Mouse (Mus musculus) spleen, adult 12 weeks (tissue): ENCODE measurements around the gene Enpp1.
A peak's percentile ranks its signal among the peaks of the same experiment; 100 is the strongest.

Source experiments
- DNase-seq: peaks from one replicate; pipeline ENCODE4 v3.0.0; 2022; ENCODE audit warnings: low spot score

Enpp1 gene

GRCm38 (mm10) chr10:24596003-24596868 lies 115.7 kb downstream of the Enpp1 start:
- DNase-seq, result no peak

DNA sequence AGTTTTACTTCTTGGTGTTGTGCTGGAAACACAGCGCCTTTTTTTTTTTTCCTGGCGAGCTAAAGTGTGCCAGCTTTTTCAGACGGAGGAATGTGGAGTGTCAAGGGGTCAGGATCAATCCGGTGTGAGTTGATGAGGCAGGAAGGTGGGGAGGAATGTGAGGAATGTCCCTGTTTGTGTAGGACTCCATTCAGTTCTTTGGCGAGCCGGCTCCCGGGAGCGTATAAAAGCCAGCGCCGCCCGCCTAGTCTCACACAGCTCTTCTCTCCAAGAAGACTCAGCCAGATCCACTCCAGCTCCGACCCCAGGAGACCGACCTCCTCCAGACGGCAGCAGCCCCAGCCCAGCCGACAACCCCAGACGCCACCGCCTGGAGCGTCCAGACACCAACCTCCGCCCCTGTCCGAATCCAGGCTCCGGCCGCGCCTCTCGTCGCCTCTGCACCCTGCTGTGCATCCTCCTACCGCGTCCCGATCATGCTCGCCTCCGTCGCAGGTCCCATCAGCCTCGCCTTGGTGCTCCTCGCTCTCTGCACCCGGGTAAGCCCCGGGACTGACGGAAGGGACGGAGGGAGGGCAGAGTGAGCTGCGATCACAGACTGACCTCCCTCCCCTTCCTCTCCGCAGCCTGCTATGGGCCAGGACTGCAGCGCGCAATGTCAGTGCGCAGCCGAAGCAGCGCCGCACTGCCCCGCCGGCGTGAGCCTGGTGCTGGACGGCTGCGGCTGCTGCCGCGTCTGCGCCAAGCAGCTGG lies 116.5 kb downstream of the Enpp1 start, which contains the start of gene Ccn2:
Ccn2 (plus strand) TSS at position 193 of the 753 bp plus-strand sequence.
- DNase-seq, result no peak

DNA sequence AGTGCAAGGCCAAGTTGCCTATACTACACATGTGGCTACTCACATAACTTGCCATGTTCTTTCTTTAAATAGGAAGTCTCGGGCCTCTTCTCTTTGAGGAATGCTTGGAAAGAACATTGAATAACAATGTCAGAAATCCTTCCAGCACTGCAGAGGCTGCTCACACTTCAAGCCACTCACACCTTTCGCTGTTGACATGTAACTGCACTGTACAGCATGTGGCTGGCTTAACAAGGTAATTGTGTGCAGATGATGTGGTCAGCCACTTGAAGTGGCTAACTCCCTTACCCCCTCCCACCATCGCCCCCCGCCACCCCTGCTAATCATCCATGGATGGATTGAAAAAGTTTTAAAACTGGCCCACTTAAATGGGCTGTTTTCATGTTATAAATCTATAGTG lies 118.4 kb downstream of the Enpp1 start:
- no peak for DNase-seq

DNA sequence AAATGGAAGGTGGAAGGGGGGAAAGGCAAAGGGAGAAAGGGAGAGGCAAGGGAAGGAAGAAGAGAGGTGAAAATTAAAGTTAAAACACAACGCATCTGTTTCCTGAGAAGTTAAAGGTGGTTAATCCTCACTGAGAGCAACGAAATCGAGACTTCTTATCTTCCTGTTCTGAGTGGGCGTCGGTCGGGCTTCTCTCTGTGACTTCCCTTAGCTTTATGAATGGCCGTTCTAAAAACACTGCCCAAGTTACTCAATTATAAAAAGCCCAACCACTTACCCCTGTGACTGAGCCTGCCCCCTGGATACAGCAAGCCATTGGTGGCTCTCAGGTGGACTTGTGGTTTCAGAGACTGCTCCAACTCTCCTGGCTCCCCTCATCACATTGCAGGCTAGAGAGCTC lies 119.0 kb downstream of the Enpp1 start:
- DNase-seq, result no peak

DNA sequence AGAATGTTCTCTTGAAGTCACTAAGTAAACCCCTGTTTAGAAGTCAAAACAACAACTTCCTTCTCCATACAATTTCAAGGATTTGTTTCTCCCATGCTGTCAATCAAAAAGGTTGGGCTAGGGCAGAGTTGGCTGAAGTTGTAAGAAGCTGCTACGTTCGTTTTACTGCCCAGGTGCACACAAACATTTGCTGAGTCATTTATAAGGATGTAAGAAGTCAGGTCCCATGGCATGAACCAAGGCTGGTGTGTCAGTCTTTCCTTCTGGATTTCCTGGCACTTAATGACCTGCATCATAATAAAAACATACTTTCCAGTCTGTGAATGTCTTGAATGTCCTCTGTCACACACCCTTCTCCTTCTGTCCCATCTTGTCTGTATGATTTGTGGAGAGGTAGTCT lies 119.6 kb downstream of the Enpp1 start:
- DNase-seq, result no peak

DNA sequence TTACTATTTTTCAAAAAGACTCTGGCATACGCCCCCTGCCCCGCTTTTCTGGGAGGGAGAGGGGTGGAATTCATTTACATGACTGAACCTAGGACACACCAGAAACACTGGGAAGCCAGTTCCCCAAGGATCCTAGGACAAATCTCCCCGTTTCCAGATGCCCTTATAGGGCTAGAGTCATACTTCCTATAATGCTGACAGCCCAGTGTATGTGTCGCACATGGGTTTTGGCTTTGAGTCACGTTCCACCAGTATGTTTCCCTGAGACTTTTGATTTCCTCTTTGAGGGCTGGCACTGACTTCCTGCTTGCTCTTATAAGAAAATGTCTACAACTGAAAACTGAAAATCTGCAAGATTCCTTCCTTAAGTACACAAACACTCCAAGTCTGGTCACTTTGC lies 120.2 kb downstream of the Enpp1 start:
- no peak for DNase-seq

GRCm38 (mm10) chr10:24591136-24591535 lies 120.8 kb downstream of the Enpp1 start:
- peak; percentile 17 for DNase-seq

- DNase-seq, result no peak
Measured at GRCm38 (mm10) chr10:24590546-24590945, 121.4 kb downstream of the Enpp1 start.

- no peak for DNase-seq
Measured at GRCm38 (mm10) chr10:24589238-24589637, 122.7 kb downstream of the Enpp1 start.

- no peak for DNase-seq
Measured at GRCm38 (mm10) chr10:24588824-24589223, 123.1 kb downstream of the Enpp1 start.
